Mouse (Mus musculus) mesoderm, embryonic 11.5 days (tissue): ENCODE measurements around the gene Srr.

Source experiments
- DNase-seq: peaks from one replicate; pipeline ENCODE4 v3.0.0-alpha.2; 2012; ENCODE audit warnings: low read depth, low spot score

The Srr gene

DNA sequence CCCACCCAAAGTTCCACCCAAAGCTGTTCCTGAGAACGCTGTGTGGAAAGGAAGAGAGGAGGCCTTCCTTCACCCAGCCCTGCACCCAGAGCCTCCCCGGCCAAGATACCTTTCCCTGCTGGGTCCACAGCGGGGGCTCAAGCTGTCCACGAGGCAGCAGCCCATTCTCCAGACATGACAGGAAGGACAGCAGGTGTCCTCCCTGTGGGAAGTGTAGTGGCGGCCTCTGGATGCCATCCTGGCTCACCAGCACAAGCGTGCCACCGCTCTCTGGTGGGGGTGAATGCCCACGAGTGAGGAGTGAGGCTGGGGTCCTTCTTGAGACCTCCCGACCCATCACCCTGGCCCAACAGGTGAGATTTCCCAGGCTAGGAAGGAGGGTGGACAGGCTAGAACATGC, 60.5 kb downstream of the Srr start:
- DNase-seq: no peak

GRCm38 (mm10) chr11:74864421-74864820, 61.3 kb downstream of the Srr start:
- DNase-seq: no peak

DNA sequence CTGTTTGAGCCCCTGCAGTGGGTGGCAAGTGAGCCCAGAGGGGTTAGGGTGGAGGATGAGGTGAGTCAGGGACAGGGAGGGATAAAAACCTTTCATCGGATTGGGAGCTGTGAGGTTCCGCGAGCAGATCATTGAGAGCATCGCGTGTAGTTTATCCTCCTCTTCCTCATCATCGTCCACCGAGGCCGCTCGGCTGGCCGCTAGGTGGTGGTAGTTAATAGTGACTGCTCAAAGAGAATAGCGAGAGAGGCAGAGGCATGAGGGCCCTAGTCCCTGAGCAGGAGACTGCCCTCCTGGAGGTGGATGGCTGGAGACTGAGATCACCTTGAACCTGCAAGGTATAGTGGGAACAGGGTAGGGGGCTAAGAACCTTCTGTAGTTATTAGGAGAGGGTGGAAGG, 62.3 kb downstream of the Srr start:
- DNase-seq: no peak

DNA sequence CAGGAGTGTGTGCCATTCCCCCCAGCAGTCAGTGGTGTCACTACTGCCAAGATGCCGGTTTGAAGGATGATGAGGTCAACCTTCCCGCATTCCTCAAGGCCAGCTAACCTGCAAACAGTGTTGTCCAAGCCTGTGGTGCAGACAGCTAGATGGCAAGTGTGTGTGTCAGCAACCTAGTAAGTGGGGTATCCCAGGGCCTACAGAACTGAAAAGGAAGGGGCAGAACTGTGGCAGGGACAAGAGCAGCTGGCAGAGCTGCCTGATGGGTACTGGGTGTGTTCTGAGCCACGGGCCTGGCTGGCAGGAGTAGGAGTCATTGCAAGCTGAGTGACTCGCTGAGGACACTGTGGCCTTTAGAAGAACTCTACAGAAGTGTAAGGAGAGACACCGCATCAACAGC, 63.6 kb downstream of the Srr start:
- no peak for DNase-seq

GRCm38 (mm10) chr11:74857756-74858155, 68.0 kb downstream of the Srr start:
- no peak for DNase-seq
